Mouse (Mus musculus) C2C12 (cell line): Measurements from ENCODE around the gene Vamp3.

Experiments
- CEBPB ChIP-seq: IDR thresholded peaks from one replicate; pipeline ENCODE4 v1.6.1; 2011; ENCODE audit warnings: low read depth, mild to moderate bottlenecking, control low read depth, moderate library complexity
- CTCF ChIP-seq: IDR thresholded peaks from one replicate; pipeline ENCODE4 v1.5.1; 2011; ENCODE audit not compliant: control insufficient read depth, insufficient read depth, insufficient read length
- FOSL1 ChIP-seq: IDR thresholded peaks from one replicate; pipeline ENCODE4 v1.8.0; 2011; ENCODE audit warnings: mild to moderate bottlenecking, low read length; ENCODE audit not compliant: poor library complexity, insufficient read depth, severe bottlenecking
- MAX ChIP-seq: IDR thresholded peaks from one replicate; pipeline ENCODE4 v1.6.1; 2011; ENCODE audit warnings: mild to moderate bottlenecking, control low read depth
- MYOD1 ChIP-seq: IDR thresholded peaks from one replicate; pipeline ENCODE4 v1.6.1; 2011; ENCODE audit warnings: low read depth; ENCODE audit not compliant: control insufficient read depth, insufficient read length
- MYOG ChIP-seq: IDR thresholded peaks from one replicate; pipeline ENCODE4 v1.6.1; 2011; ENCODE audit not compliant: control insufficient read depth, insufficient read length; ENCODE audit errors: extremely low read depth
- USF1 ChIP-seq: IDR thresholded peaks from one replicate; pipeline ENCODE4 v1.6.1; 2011; ENCODE audit warnings: low read depth, mild to moderate bottlenecking, control low read depth, moderate library complexity

- no peak for TF ChIP-seq CTCF
- no peak for TF ChIP-seq USF1
- TF ChIP-seq MAX: peak; percentile 67
- no peak for TF ChIP-seq MYOG
- no peak for TF ChIP-seq CEBPB
- TF ChIP-seq FOSL1: no peak
- no peak for TF ChIP-seq MYOD1
Measured at GRCm38 (mm10) chr4:151057347-151058321, at the start of gene Vamp3.
